Mouse (Mus musculus) embryonic facial prominence, embryonic 11.5 days (tissue): ENCODE data around the gene Fhl3. TPM values are rescaled to one million over a fixed set of nuclear protein-coding genes. Genes with fewer than 3 reads are reported as not detected.

Experiments used
- ATAC-seq: fragments of 200-750 bp; cut with Nextera tagmentation; replicated peaks from 2 replicates; pipeline ENCODE4 v1.8.0; 2017; ENCODE audit warnings: low read depth; ENCODE audit not compliant: insufficient number of reproducible peaks, low FRiP score, low TSS enrichment
- DNase-seq: peaks from one replicate; pipeline ENCODE4 v3.0.0-alpha.2; 2015; ENCODE audit warnings: low spot score
- H3K27ac ChIP-seq: fragments of 300-500 bp; sonication (generic); replicated peaks from 2 replicates; pipeline ENCODE4 v1.5.1; 2014; ENCODE audit warnings: mild to moderate bottlenecking, low read depth, low read length, control low read depth
- H3K27me3 ChIP-seq: fragments of 300-500 bp; sonication (generic); 2 replicates; pipeline ENCODE4 v1.6.1; 2014; ENCODE audit warnings: mild to moderate bottlenecking, low read length, moderate library complexity, mixed read lengths; ENCODE audit not compliant: control insufficient read depth, insufficient read depth
- H3K36me3 ChIP-seq: fragments of 300-500 bp; sonication (generic); replicated peaks from 2 replicates; pipeline ENCODE4 v1.6.1; 2014; ENCODE audit warnings: low read depth, mild to moderate bottlenecking, low read length, moderate library complexity, mixed read lengths; ENCODE audit not compliant: control insufficient read depth, insufficient read depth
- H3K4me1 ChIP-seq: fragments of 300-500 bp; sonication (generic); 2 replicates; pipeline ENCODE4 v1.6.1; 2014; ENCODE audit warnings: low read length, mixed read lengths; ENCODE audit not compliant: control insufficient read depth, insufficient read depth
- H3K4me2 ChIP-seq: fragments of 300-500 bp; sonication (generic); 2 replicates; pipeline ENCODE4 v1.6.1; 2014; ENCODE audit warnings: low read depth, mild to moderate bottlenecking, control low read depth, low read length, moderate library complexity
- H3K4me3 ChIP-seq: fragments of 300-500 bp; sonication (generic); 2 replicates; pipeline ENCODE4 v1.5.1; 2014; ENCODE audit warnings: low read depth, low read length, control low read depth
- H3K9ac ChIP-seq: fragments of 300-500 bp; sonication (generic); replicated peaks from 2 replicates; pipeline ENCODE4 v1.6.1; 2014; ENCODE audit warnings: mild to moderate bottlenecking, control low read depth, low read length
- H3K9me3 ChIP-seq: fragments of 300-500 bp; sonication (generic); replicated peaks from 2 replicates; pipeline ENCODE4 v1.6.1; 2016; ENCODE audit warnings: mild to moderate bottlenecking, low read length, inconsistent platforms, mixed read lengths; ENCODE audit not compliant: control insufficient read depth
- WGBS: fragments of 180-500 bp; shearing (Covaris S2); extraction: QIAGEN DNeasy Blood & Tissue Kit; methylation state at CpG from one replicate; pipeline ENCODE4 v1.1.7; 2014; 5-methylcytosine and 5-hydroxymethylcytosine counted together
- polyA plus RNA-seq: library from polyadenylated mRNA; unstranded; fragments of >200 nt; fragmentation: Nextera tagmentation; extraction: Ambion mirVana; gene quantifications from 2 replicates; pipeline ENCODE4 v1.2.1, GENCODE M21; 2014

The Fhl3 gene
- polyA plus RNA-seq, 1 experiment from 2014 or later: 10.7 TPM

DNA sequence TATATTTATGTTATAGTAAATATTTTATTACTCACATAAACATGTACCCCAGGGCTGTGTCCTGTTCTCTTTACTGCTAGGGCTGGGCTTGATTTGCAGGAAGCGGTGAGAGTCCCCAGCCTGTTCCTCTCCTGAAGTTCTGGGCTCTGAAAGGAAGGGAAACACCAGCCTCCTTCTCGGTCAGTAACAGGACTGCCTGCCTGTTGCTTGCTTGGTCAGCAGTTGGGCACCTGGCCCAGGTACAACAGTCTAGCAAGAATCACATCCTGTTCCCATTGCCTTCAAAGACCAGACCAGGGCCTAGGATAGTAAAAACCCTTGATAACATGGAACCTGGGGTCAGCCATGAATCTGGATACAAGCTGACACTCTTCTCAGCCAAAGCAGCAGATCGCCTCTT, 39.9 kb upstream of the Fhl3 start:
- Histone ChIP-seq H3K4me1 (no peaks in the 10 kb centered on the region; the same call in 1 of the 2 replicates), H3K9ac (no peak overlapping the region), H3K27ac (no peak overlapping the region), H3K27me3 (peaks cover 45% of the 10 kb centered on the region), H3K36me3 (no peaks in the 10 kb centered on the region), H3K4me2 (no peak overlapping the region), H3K9me3 (no peaks in the 10 kb centered on the region), H3K4me3 (no peak overlapping the region)
- DNase-seq: no peak
- no peak for ATAC-seq
- 37% methylated on average over 3 of the region's 3 CpGs for WGBS

DNA sequence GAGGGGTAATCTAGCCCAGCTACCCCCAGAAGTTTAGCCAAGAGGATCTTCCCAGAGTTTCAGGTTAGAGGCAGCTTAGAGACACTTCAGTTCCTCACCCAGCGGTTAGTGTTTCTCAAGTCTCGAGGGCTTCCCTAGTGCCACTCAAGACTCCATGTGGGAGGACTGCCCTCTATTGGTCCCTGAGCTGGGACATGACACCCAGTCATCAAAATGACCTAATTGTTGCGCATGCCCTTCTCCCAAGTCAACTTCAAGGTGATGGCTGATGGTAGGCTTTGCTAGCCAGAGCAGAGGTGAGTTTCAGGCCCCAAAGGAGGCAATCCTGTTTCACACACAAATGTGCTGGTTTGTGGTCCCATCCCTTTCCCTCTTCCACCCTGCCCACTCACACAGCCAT, 37.5 kb upstream of the Fhl3 start:
- Histone ChIP-seq H3K4me1 (no peaks in the 10 kb centered on the region), H3K9ac (no peak overlapping the region), H3K27me3 (peaks cover 28% of the 10 kb centered on the region), H3K9me3 (no peaks in the 10 kb centered on the region), H3K4me2 (no peak overlapping the region), H3K4me3 (no peak overlapping the region), H3K36me3 (no peaks in the 10 kb centered on the region), H3K27ac (no peak overlapping the region)
- ATAC-seq (no peak), DNase-seq (no peak)
- 65% methylated on average over 3 of the region's 3 CpGs for WGBS

DNA sequence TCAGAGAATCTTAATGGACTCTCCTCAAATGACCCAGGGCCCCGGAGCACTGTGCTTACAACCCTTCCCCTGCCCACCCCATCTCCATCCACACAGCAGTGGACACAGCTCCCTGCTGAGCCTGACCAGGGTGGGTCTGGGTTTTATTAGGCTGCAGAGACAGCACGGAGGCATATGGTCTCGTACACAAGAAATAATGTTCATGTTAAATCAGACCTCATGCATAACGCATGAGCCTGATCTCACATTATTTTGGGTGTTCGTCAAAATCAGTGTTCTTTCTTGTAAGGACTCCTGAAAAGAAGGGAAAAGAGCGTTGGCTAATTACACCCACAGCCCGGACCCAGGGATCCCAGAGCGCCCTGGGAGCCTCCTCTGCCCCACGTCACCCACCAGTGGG, 36.3 kb upstream of the Fhl3 start:
- no peak overlapping the region for H3K4me3 ChIP-seq
- WGBS: 62% methylated on average over 9 of the region's 9 CpGs
- H3K36me3 ChIP-seq: no peaks in the 10 kb centered on the region
- H3K9me3 ChIP-seq: no peaks in the 10 kb centered on the region
- no peak overlapping the region for H3K27ac ChIP-seq
- H3K4me2 ChIP-seq: no peak overlapping the region
- DNase-seq: peak; percentile 12
- ATAC-seq: no peak
- no peaks in the 10 kb centered on the region for H3K4me1 ChIP-seq
- H3K27me3 ChIP-seq: peaks cover 19% of the 10 kb centered on the region
- H3K9ac ChIP-seq: no peak overlapping the region

GRCm38 (mm10) chr4:124664604-124665003, 35.9 kb upstream of the Fhl3 start:
- Histone ChIP-seq H3K4me3 (no peak overlapping the region), H3K27me3 (peaks cover 15% of the 10 kb centered on the region), H3K9ac (no peak overlapping the region), H3K9me3 (no peaks in the 10 kb centered on the region), H3K36me3 (no peaks in the 10 kb centered on the region), H3K4me2 (no peak overlapping the region), H3K4me1 (no peaks in the 10 kb centered on the region), H3K27ac (no peak overlapping the region)
- ATAC-seq (no peak), DNase-seq (no peak)
- WGBS: 74% methylated on average over 15 of the region's 15 CpGs

DNA sequence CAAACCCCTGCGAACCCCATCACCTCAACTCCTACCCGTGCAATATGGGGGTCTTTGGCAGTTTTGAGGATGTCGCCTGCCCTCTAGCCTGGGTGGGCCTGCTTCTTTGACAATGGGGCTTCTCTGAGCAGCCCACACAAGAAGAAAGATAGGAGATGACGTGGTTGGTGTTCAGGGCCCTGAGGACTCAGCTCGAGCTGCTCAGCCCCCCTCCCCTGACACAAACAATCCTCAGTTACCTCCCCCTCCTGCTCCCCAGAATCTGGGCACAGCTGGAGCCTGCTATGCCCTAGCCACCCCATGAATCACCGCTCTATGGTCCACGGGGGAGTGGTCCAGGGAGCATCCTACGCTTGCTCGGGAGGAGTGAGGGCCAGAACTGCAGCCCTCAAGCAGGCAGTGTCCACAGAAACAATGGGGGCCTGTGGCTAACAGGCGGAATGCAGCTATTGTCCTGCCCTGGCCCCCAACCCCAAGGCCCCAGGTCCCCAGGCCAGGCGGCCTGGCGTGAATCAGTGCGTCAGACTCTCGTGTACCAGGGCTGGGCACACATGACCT, 32.9 kb upstream of the Fhl3 start:
- Histone ChIP-seq H3K27me3 (peaks cover 6% of the 10 kb centered on the region), H3K9me3 (no peaks in the 10 kb centered on the region), H3K4me1 (peaks cover 2% of the 10 kb centered on the region; the same call in 1 of the 2 replicates), H3K36me3 (no peaks in the 10 kb centered on the region), H3K4me2 (no peak overlapping the region), H3K4me3 (no peak overlapping the region), H3K9ac (no peak overlapping the region), H3K27ac (no peak overlapping the region)
- DNase-seq (no peak), ATAC-seq (no peak)
- 29% methylated on average over 14 of the region's 14 CpGs for WGBS

GRCm38 (mm10) chr4:124668078-124668477, 32.4 kb upstream of the Fhl3 start:
- ATAC-seq (peak; percentile 60), DNase-seq (peak; percentile 42)
- peaks cover 2% of the 10 kb centered on the region; the same call in 1 of the 2 replicates for H3K4me1 ChIP-seq
- no peaks in the 10 kb centered on the region for H3K9me3 ChIP-seq
- H3K4me3 ChIP-seq: no peak overlapping the region
- H3K36me3 ChIP-seq: no peaks in the 10 kb centered on the region
- H3K27ac ChIP-seq: no peak overlapping the region
- no peak overlapping the region for H3K9ac ChIP-seq
- H3K4me2 ChIP-seq: no peak overlapping the region
- WGBS: 20% methylated on average over 8 of the region's 8 CpGs
- peaks cover 8% of the 10 kb centered on the region for H3K27me3 ChIP-seq

GRCm38 (mm10) chr4:124670232-124670631, 30.3 kb upstream of the Fhl3 start:
- WGBS: 71% methylated on average over 8 of the region's 8 CpGs
- Histone ChIP-seq H3K4me1 (peaks cover 2% of the 10 kb centered on the region; the same call in 1 of the 2 replicates), H3K9me3 (no peaks in the 10 kb centered on the region), H3K36me3 (no peaks in the 10 kb centered on the region), H3K9ac (no peak overlapping the region), H3K27me3 (peaks cover 8% of the 10 kb centered on the region), H3K27ac (no peak overlapping the region), H3K4me2 (no peak overlapping the region), H3K4me3 (no peak overlapping the region)
- DNase-seq: no peak
- no peak for ATAC-seq

DNA sequence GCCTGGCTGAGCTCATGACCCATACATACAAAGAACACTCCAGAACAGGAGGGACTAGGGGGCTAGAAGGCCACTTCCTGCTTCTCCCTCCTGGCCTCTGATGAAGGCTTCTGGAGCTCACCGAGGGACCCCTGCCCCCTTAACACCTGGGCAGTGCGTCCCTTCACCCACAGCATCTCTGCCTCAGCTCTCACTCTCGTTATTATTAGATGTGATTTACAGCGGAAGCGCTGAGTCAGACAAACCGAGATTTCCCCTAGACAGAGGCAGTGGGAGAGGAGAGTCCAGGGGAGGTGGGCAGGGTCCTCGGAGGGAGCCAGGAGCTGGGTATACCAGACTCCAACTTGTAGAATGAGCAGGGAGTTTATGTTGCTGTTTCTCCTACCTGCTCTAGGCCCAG, 28.9 kb upstream of the Fhl3 start:
- no peaks in the 10 kb centered on the region for H3K9me3 ChIP-seq
- no peak overlapping the region for H3K4me2 ChIP-seq
- H3K27ac ChIP-seq: no peak overlapping the region
- H3K36me3 ChIP-seq: no peaks in the 10 kb centered on the region
- 30% methylated on average over 7 of the region's 7 CpGs for WGBS
- no peak overlapping the region for H3K9ac ChIP-seq
- peaks cover 8% of the 10 kb centered on the region for H3K27me3 ChIP-seq
- H3K4me3 ChIP-seq: no peak overlapping the region
- ATAC-seq: no peak
- DNase-seq: no peak
- peaks cover 2% of the 10 kb centered on the region; the same call in 1 of the 2 replicates for H3K4me1 ChIP-seq
